Mouse (Mus musculus): ENCODE measurements around the gene Pcolce2.

DNA sequence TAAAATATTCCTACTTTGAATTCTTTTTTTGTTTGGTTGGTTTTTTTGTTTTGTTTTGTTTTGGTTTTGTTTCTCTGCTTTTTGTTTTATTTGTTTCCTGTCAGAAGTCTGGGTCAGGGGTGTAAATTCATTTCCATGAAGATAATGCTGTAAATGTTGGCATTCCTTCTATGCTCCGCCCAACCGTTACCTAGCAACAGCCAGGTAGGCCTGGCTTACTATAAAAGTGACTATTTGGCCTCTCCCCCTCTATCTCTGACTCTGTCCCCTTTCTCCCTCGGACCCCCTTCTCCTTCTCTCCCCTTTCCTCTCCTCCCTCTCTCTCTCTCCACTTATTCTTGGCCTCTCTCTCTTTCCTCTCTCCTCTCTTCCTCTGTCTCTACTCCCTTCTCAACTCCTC is 21.4 kb upstream of the Pcolce2 start:
- TF ChIP-seq POLR2A (IDR thresholded peaks at IDR 0.05; ENCODE audit: control insufficient read depth, extremely low read depth, insufficient read depth, low read length, poor library complexity) = no peak
- TF ChIP-seq CTCF (IDR thresholded peaks at IDR 0.05; ENCODE audit: borderline replicate concordance, control insufficient read depth, extremely low read depth, insufficient read depth, low read length, poor library complexity) = no peak

All from thymus, adult 2 months (tissue).